ENCODE assay signal across 8 mouse cellular contexts in genomic region chr8:126839039-126839711, GRCm38 (mm10).
DNase-seq lines count a peak whose midpoint lies in the region; ATAC-seq and TF ChIP-seq lines count a peak whose summit lies in the region.

No protein-coding gene starts in this region.

- intact Hi-C loops in heart, adult 2 months (cut with DNase I) = loop anchor here (1.0 to 2.0 kb wide), 5 partner anchors 78 to 342 kb away; no protein-coding TSS in a partner anchor

- 9% methylated on average over 8 of the region's 8 CpGs for WGBS in heart, adult 2 months
- 3% methylated on average over 8 of the region's 8 CpGs for WGBS in kidney, adult 2 months
- WGBS in lung, postnatal 0 days = 11% methylated on average over 8 of the region's 8 CpGs

- TF ChIP-seq CTCF in layer of hippocampus, adult 2 months (conservative IDR thresholded peaks at IDR 0.05) = no peak
- no peak for TF ChIP-seq CTCF in heart, adult 2 months (IDR thresholded peaks at IDR 0.05)
- TF ChIP-seq CTCF in kidney, adult 2 months (conservative IDR thresholded peaks at IDR 0.05; ENCODE audit: insufficient read depth, insufficient read length, low read depth, low read length) = no peak
- no peak for TF ChIP-seq CTCF in lung, postnatal 0 days (IDR thresholded peaks at IDR 0.05)

- H3K4me1 ChIP-seq in brown adipose tissue, adult 24 weeks (ENCODE audit: control insufficient read depth, insufficient read depth, insufficient read length, low read length) = peaks cover 23% of the 10 kb centered on the region
- peaks cover 24% of the 10 kb centered on the region for H3K4me1 ChIP-seq in heart, adult 2 months (ENCODE audit: control insufficient read depth, insufficient read depth, low read length)
- H3K4me1 ChIP-seq in kidney, adult 2 months (ENCODE audit: control insufficient read depth, insufficient read depth, low read length) = peaks cover 33% of the 10 kb centered on the region
- peaks cover 40% of the 10 kb centered on the region for H3K4me1 ChIP-seq in lung, postnatal 0 days (ENCODE audit: insufficient read depth, low read depth, low read length)

- no peak; the same call in 1 of the 2 replicates for TF ChIP-seq EP300 in heart, adult 2 months (IDR thresholded peaks at IDR 0.05; ENCODE audit: insufficient read depth, low read depth, low read length)
- TF ChIP-seq EP300 in lung, postnatal 0 days (IDR thresholded peaks at IDR 0.05) = no peak; the same call in 1 of the 2 replicates

- H3K4me2 ChIP-seq in lung, postnatal 0 days (replicated peaks; ENCODE audit: low read depth, low read length) = no peak overlapping the region

- no peaks in the 10 kb centered on the region for H3K79me2 ChIP-seq in heart, adult 2 months (replicated peaks; ENCODE audit: control insufficient read depth, insufficient read depth, low read length)

- peak overlapping the region; percentile 42 for H3K9ac ChIP-seq in heart, adult 2 months (ENCODE audit: low read depth, low read length)
- no peak overlapping the region for H3K9ac ChIP-seq in lung, postnatal 0 days (replicated peaks; ENCODE audit: low read depth)

- peak overlapping the region; percentile 90 for H3K27ac ChIP-seq in layer of hippocampus, adult 2 months
- peak overlapping the region; percentile 71 for H3K27ac ChIP-seq in brown adipose tissue, adult 24 weeks (replicated peaks; ENCODE audit: low read depth, low read length)
- H3K27ac ChIP-seq in heart, adult 2 months = peak overlapping the region; percentile 85
- peak overlapping the region; percentile 94 for H3K27ac ChIP-seq in kidney, adult 2 months (ENCODE audit: insufficient read depth, low read depth, low read length)
- peak overlapping the region; percentile 91 for H3K27ac ChIP-seq in lung, postnatal 0 days (ENCODE audit: low read length)

- TF ChIP-seq POLR2A in heart, adult 2 months (IDR thresholded peaks at IDR 0.05; ENCODE audit: insufficient read depth, low read depth, low read length) = no peak
- TF ChIP-seq POLR2A in kidney, adult 2 months (IDR thresholded peaks at IDR 0.05; ENCODE audit: low read depth, low read length) = no peak

- no peak for ATAC-seq in lung, postnatal 0 days

- H3K4me3 ChIP-seq in layer of hippocampus, adult 2 months = no peak overlapping the region; the same call in 1 of the 2 replicates
- no peak overlapping the region for H3K4me3 ChIP-seq in brown adipose tissue, adult 24 weeks (ENCODE audit: insufficient read depth, low read depth, low read length)
- H3K4me3 ChIP-seq in heart, adult 2 months = no peak overlapping the region
- no peak overlapping the region for H3K4me3 ChIP-seq in kidney, adult 2 months (ENCODE audit: insufficient read depth, low read depth, low read length)
- H3K4me3 ChIP-seq in lung, postnatal 0 days (ENCODE audit: low read depth, low read length) = no peak overlapping the region

- H3K36me3 ChIP-seq in heart, adult 2 months (ENCODE audit: control insufficient read depth, insufficient read depth, low read length) = peaks cover 5% of the 10 kb centered on the region
- H3K36me3 ChIP-seq in kidney, adult 2 months (ENCODE audit: control insufficient read depth, insufficient read depth, low read length) = no peaks in the 10 kb centered on the region
- no peaks in the 10 kb centered on the region for H3K36me3 ChIP-seq in lung, postnatal 0 days (ENCODE audit: insufficient read depth, low read length)

- H3K27me3 ChIP-seq in heart, adult 2 months (ENCODE audit: control insufficient read depth, insufficient read depth, low read length) = no peaks in the 10 kb centered on the region
- no peaks in the 10 kb centered on the region for H3K27me3 ChIP-seq in kidney, adult 2 months (replicated peaks; ENCODE audit: control insufficient read depth, insufficient read depth, low read length)
- H3K27me3 ChIP-seq in lung, postnatal 0 days (replicated peaks; ENCODE audit: insufficient read depth, low read length) = no peaks in the 10 kb centered on the region

- H3K9me3 ChIP-seq in lung, postnatal 0 days (ENCODE audit: low read length) = no peaks in the 10 kb centered on the region

- DNase-seq in layer of hippocampus, adult 2 months (ENCODE audit: low spot score in 2 of 2) = peak in 1 of 2 experiments; percentile 29
- DNase-seq in layer of hippocampus, postnatal 36 days = no peak
- peak; percentile 59 to 66 for DNase-seq in heart, adult 2 months
- DNase-seq in kidney, adult 2 months = peak; percentile 85
- peak; percentile 49 for DNase-seq in lung, postnatal 0 days (ENCODE audit: low spot score)
- peak; percentile 30 for DNase-seq in spleen, adult 12 weeks (ENCODE audit: low spot score)
- no peak for DNase-seq in right cerebral cortex, postnatal 36 days (ENCODE audit: low spot score in 2 of 2)

Comparison
In these comparisons a context has a peak if more than half of its experiments do, and no peak if none do; other contexts are left out.
1. DNase-seq: peak in heart, adult 2 months (2 of 2), kidney, adult 2 months (single experiment), lung, postnatal 0 days (single experiment) and spleen, adult 12 weeks (single experiment); none in layer of hippocampus, postnatal 36 days (0 of 2) and right cerebral cortex, postnatal 36 days (0 of 2).
2. Peak in every context shown above with its lines, with median percentiles within 50 percentile points of each other: H3K27ac ChIP-seq.